Mouse (Mus musculus) neural tube, embryonic 12.5 days (tissue): Measurements from ENCODE around the gene Prlr. TPM values are rescaled to one million over a fixed set of nuclear protein-coding genes. Genes with fewer than 3 reads are reported as not detected.
A peak's percentile ranks its signal among the peaks of the same experiment; 100 is the strongest.

Experiments
- ATAC-seq: fragments of 200-750 bp; cut with Nextera tagmentation; 2 replicates; pipeline ENCODE4 v1.8.0; 2017; ENCODE audit warnings: low read depth, mild to moderate bottlenecking, moderate TSS enrichment, moderate library complexity; ENCODE audit not compliant: low FRiP score
- H3K27ac ChIP-seq: fragments of 300-500 bp; sonication (generic); 2 replicates; pipeline ENCODE4 v1.5.1; 2016
- H3K27me3 ChIP-seq: fragments of 300-500 bp; sonication (generic); replicated peaks from 2 replicates; pipeline ENCODE4 v1.6.1; 2016; ENCODE audit warnings: mild to moderate bottlenecking
- H3K36me3 ChIP-seq: fragments of 300-500 bp; sonication (generic); 2 replicates; pipeline ENCODE4 v1.6.1; 2016; ENCODE audit warnings: mild to moderate bottlenecking
- H3K4me1 ChIP-seq: fragments of 300-500 bp; sonication (generic); 2 replicates; pipeline ENCODE4 v1.6.1; 2016
- H3K4me2 ChIP-seq: fragments of 300-500 bp; sonication (generic); replicated peaks from 2 replicates; pipeline ENCODE4 v1.6.1; 2016; ENCODE audit warnings: mild to moderate bottlenecking
- H3K4me3 ChIP-seq: fragments of 300-500 bp; sonication (generic); 2 replicates; pipeline ENCODE4 v1.5.1; 2016
- H3K9ac ChIP-seq: fragments of 300-500 bp; sonication (generic); 2 replicates; pipeline ENCODE4 v1.6.1; 2016; ENCODE audit warnings: mild to moderate bottlenecking
- H3K9me3 ChIP-seq: fragments of 300-500 bp; sonication (generic); 2 replicates; pipeline ENCODE4 v1.6.1; 2016; ENCODE audit warnings: mild to moderate bottlenecking
- WGBS: fragments of 180-500 bp; shearing (Covaris S2); methylation state at CpG from one replicate; pipeline ENCODE4 v1.1.7; 2016; 5-methylcytosine and 5-hydroxymethylcytosine counted together
- polyA plus RNA-seq: library from polyadenylated mRNA; unstranded; fragments of >200 nt; fragmentation: Nextera tagmentation; extraction: Ambion mirVana; gene quantifications from 2 replicates; pipeline ENCODE4 v1.2.1, GENCODE M21; 2016

Prlr gene
- polyA plus RNA-seq, 1 experiment from 2014 or later: 0.37 TPM

DNA sequence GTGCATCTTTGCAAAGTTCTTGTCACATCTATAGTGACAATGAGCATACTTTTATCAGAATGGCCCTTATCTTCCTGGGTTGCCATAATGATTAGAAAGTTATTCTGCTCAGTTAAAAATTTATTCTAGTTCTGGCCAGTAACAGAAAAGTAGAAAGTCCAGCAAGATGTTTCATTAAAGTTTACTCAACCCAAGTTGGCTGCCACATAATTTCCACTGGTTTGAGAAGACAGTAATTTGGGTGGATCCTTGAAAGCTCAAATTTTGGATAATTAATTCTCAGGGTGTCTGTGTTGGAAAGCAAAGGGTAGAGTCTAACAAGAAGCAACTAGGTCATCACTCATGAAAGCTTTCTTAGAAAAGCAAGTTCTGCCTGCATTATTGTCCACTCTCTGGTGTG lies 106.6 kb downstream of the Prlr start:
- Histone ChIP-seq H3K4me2 (no peak overlapping the region), H3K9ac (no peak overlapping the region), H3K27me3 (no peaks in the 10 kb centered on the region), H3K4me1 (no peaks in the 10 kb centered on the region), H3K9me3 (no peaks in the 10 kb centered on the region), H3K27ac (no peak overlapping the region), H3K4me3 (no peak overlapping the region), H3K36me3 (no peaks in the 10 kb centered on the region)
- no peak for ATAC-seq

GRCm38 (mm10) chr15:10296570-10296969 lies 119.5 kb downstream of the Prlr start:
- no peak overlapping the region for H3K9ac ChIP-seq
- H3K4me3 ChIP-seq: no peak overlapping the region
- H3K27me3 ChIP-seq: no peaks in the 10 kb centered on the region
- H3K4me2 ChIP-seq: no peak overlapping the region
- H3K27ac ChIP-seq: no peak overlapping the region
- no peaks in the 10 kb centered on the region for H3K36me3 ChIP-seq
- no peaks in the 10 kb centered on the region for H3K9me3 ChIP-seq
- no peaks in the 10 kb centered on the region for H3K4me1 ChIP-seq
- no peak for ATAC-seq
- 80% methylated on average over 1 of the region's 1 CpGs for WGBS

- H3K9me3 ChIP-seq: no peaks in the 10 kb centered on the region
- no peak overlapping the region for H3K27ac ChIP-seq
- 84% methylated on average over 1 of the region's 1 CpGs for WGBS
- H3K4me1 ChIP-seq: no peaks in the 10 kb centered on the region
- H3K9ac ChIP-seq: no peak overlapping the region
- no peak overlapping the region for H3K4me2 ChIP-seq
- H3K36me3 ChIP-seq: no peaks in the 10 kb centered on the region
- H3K27me3 ChIP-seq: no peaks in the 10 kb centered on the region
- no peak overlapping the region for H3K4me3 ChIP-seq
- no peak for ATAC-seq
These were observed 121.0 kb downstream of the Prlr start for GRCm38 (mm10) chr15:10298058-10298457.

DNA sequence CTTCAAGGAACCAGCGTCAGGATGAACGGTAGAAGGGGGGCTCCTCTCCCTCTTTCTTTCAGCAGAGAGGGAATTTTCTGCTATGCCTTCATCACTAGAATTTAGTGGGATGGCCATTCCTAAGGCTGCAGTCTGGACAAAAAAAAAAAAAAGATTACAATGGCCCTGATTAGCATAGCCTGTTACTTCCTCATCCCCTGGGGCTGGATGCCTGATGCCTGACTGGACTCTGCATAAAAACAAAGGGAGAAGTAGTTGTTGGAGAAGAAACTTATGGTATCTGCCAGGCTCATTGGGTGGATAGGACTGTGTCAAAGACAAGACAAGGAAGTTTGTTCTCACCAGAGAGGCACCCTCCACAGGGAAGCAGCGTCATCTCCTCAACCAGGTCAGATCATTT lies 122.4 kb downstream of the Prlr start:
- Histone ChIP-seq H3K27ac (no peak overlapping the region), H3K9me3 (no peaks in the 10 kb centered on the region)

DNA sequence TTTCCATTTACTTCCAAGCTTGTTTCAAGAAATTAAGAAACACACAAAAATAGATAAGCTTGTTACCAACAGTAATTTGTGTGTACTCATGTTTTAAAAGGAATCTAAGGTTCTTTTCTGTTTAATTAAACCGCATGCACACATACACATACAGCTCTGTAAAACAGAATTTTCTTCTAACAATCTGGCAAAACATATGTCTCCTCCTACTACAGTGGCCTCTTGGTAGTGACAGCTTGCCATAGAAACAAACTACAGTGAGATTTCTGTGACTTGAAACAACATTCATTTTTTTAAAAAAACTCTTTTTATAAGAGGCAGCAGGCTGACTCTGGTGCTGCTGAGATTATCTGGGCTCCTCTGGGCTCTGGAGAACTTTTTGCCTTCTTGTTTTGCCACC lies 129.4 kb downstream of the Prlr start:
- Histone ChIP-seq H3K4me2 (no peak overlapping the region), H3K9ac (no peak overlapping the region), H3K4me1 (no peaks in the 10 kb centered on the region), H3K27ac (no peak overlapping the region), H3K27me3 (no peaks in the 10 kb centered on the region), H3K36me3 (no peaks in the 10 kb centered on the region), H3K9me3 (no peaks in the 10 kb centered on the region), H3K4me3 (no peak overlapping the region)
- no peak for ATAC-seq
- 94% methylated on average over 1 of the region's 1 CpGs for WGBS

More for the DNA sequence above, 122.4 kb downstream of the Prlr start:
- H3K4me1 ChIP-seq: no peaks in the 10 kb centered on the region
- no peak overlapping the region for H3K9ac ChIP-seq
- WGBS: 72% methylated on average over 3 of the region's 3 CpGs
- H3K27me3 ChIP-seq: no peaks in the 10 kb centered on the region
- no peak overlapping the region for H3K4me2 ChIP-seq
- no peaks in the 10 kb centered on the region for H3K36me3 ChIP-seq
- H3K4me3 ChIP-seq: no peak overlapping the region
- no peak for ATAC-seq

- Histone ChIP-seq H3K4me3 (no peak overlapping the region), H3K36me3 (no peaks in the 10 kb centered on the region), H3K9ac (no peak overlapping the region), H3K9me3 (no peaks in the 10 kb centered on the region), H3K4me1 (no peaks in the 10 kb centered on the region), H3K27ac (no peak overlapping the region), H3K4me2 (no peak overlapping the region), H3K27me3 (no peaks in the 10 kb centered on the region)
- 79% methylated on average over 5 of the region's 5 CpGs for WGBS
- ATAC-seq: no peak
These were observed 134.8 kb downstream of the Prlr start for GRCm38 (mm10) chr15:10311826-10312225.

GRCm38 (mm10) chr15:10313522-10314455 lies 136.8 kb downstream of the Prlr start:
- H3K27ac ChIP-seq: no peak overlapping the region
- H3K4me3 ChIP-seq: no peak overlapping the region
- no peaks in the 10 kb centered on the region for H3K9me3 ChIP-seq
- WGBS: 53% methylated on average over 6 of the region's 7 CpGs
- H3K9ac ChIP-seq: no peak overlapping the region
- H3K4me2 ChIP-seq: no peak overlapping the region
- ATAC-seq: peak; percentile 71
- no peaks in the 10 kb centered on the region for H3K27me3 ChIP-seq
- no peaks in the 10 kb centered on the region for H3K4me1 ChIP-seq
- H3K36me3 ChIP-seq: no peaks in the 10 kb centered on the region

DNA sequence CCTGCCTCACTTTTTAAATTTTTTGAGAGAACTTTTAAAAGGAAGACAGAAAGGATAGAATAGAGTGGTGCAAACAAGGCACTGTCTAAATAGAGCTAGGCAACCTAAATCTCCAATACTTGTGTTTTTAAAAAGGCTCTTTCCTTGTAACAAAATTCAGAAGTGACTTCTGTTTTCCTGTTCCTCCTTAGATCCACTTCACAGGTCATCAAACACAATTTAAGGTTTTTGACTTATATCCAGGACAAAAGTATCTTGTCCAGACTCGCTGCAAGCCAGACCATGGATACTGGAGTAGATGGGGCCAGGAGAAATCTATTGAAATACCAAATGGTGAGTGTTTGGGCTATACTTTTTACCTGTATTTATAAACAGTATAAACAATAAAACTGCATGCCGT lies 148.0 kb downstream of the Prlr start, which contains the start of gene Gm21973:
Gm21973 (plus strand) TSS at position 301 of the 400 bp plus-strand sequence.
- no peak within 1 kb of the TSS for H3K27ac ChIP-seq
- H3K9me3 ChIP-seq: no peaks in the 10 kb centered on the region
- H3K4me3 ChIP-seq: no peak within 1 kb of the TSS
- no peak for ATAC-seq
- no peaks in the 10 kb centered on the region for H3K4me1 ChIP-seq
- no peaks in the 10 kb centered on the region for H3K36me3 ChIP-seq
- no peaks in the 10 kb centered on the region for H3K27me3 ChIP-seq
- no peak within 1 kb of the TSS for H3K4me2 ChIP-seq
- WGBS: 91% methylated on average over 2 of the region's 2 CpGs
- no peak within 1 kb of the TSS for H3K9ac ChIP-seq

DNA sequence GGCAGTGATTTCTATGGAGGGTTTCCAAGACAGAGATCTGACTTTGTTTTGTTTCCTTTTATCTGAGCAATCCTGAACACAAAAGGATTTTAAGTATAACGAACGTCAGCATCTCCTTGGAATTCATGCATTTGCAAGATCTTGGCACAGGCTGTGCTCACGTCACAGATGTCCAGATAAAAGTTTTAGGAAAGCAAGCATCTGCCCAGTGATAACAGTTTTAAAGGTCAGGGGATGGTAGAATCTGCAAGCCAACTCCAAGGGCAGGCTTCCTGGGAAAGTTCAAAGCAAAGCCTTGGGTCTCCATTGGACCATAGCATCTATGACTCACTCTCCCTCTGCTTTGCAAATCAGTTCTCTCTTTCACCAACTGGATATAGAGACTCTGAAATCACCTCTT lies 153.6 kb downstream of the Prlr start:
- no peak for ATAC-seq
- Histone ChIP-seq H3K4me3 (no peak overlapping the region), H3K4me2 (no peak overlapping the region), H3K27ac (no peak overlapping the region), H3K9me3 (no peaks in the 10 kb centered on the region), H3K9ac (no peak overlapping the region), H3K27me3 (no peaks in the 10 kb centered on the region), H3K36me3 (no peaks in the 10 kb centered on the region), H3K4me1 (no peaks in the 10 kb centered on the region)
- 89% methylated on average over 3 of the region's 3 CpGs for WGBS

DNA sequence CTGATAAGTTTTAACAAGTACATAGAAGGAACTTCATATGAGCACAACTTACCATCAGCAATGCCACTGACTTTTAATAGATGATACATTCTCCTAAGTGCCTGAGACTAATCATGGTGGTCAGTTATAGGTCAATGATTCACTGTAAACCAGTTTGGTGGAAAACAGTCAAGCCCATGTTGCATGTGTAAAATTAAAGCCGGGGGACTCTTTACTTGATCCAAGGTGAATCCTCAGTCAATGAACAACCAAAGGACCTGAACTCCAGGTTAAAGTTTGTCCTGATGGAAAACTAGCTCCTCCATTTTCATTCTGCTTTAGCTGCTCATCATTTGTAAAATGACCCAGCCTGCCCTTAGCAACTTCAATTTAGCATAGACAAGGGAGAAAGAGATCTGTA lies 155.5 kb downstream of the Prlr start:
- Histone ChIP-seq H3K36me3 (no peaks in the 10 kb centered on the region), H3K27me3 (no peaks in the 10 kb centered on the region), H3K4me1 (no peaks in the 10 kb centered on the region), H3K9me3 (no peaks in the 10 kb centered on the region), H3K27ac (no peak overlapping the region), H3K9ac (no peak overlapping the region), H3K4me3 (no peak overlapping the region), H3K4me2 (no peak overlapping the region)
- 94% methylated on average over 1 of the region's 1 CpGs for WGBS
- ATAC-seq: no peak

- Histone ChIP-seq H3K36me3 (no peaks in the 10 kb centered on the region), H3K9ac (no peak overlapping the region), H3K27ac (no peak overlapping the region), H3K4me1 (no peaks in the 10 kb centered on the region), H3K9me3 (no peaks in the 10 kb centered on the region), H3K4me2 (no peak overlapping the region), H3K27me3 (no peaks in the 10 kb centered on the region), H3K4me3 (no peak overlapping the region)
- 90% methylated on average over 3 of the region's 3 CpGs for WGBS
- no peak for ATAC-seq
These were observed 161.6 kb downstream of the Prlr start for GRCm38 (mm10) chr15:10338606-10339005.

GRCm38 (mm10) chr15:10347044-10347443 lies 170.0 kb downstream of the Prlr start:
- no peak overlapping the region for H3K4me3 ChIP-seq
- 96% methylated on average over 6 of the region's 6 CpGs for WGBS

More at GRCm38 (mm10) chr15:10347044-10347443, 170.0 kb downstream of the Prlr start:
- H3K9ac ChIP-seq: no peak overlapping the region
- no peaks in the 10 kb centered on the region for H3K36me3 ChIP-seq
- no peaks in the 10 kb centered on the region for H3K9me3 ChIP-seq
- no peaks in the 10 kb centered on the region for H3K27me3 ChIP-seq
- H3K27ac ChIP-seq: no peak overlapping the region
- no peak for ATAC-seq
- no peaks in the 10 kb centered on the region for H3K4me1 ChIP-seq
- H3K4me2 ChIP-seq: no peak overlapping the region
